Mouse (Mus musculus): ENCODE measurements around the gene Gpc6.

DNA sequence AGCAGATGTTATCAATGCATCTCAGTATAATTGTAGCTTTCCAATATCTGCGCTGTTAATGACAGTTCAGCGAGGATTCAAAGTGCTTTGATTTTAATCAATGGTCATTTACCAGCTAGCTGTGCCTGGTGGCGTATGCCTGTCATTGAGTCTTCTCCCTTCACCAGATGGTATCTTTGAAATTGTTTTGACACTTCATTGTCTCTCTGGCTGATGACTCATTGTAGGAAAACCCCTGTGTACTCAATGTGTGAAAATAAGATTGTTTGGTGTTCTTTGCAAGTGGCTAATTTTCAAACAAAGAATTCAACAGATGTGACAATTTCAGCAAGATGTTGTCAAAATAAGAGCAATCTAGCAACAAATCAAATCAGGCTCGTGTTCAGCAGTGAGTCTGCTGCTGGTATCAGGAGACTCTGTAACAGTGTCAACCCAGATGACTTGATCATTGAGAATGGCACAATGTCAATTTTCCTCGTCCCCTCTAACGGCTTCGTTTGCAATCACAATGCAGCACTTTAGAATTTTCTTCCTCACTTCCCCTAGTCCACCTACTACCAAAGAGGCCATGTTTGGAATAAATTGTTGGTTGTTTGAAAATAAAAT is 631.7 kb downstream of the Gpc6 start:
- TF ChIP-seq CTCF (IDR thresholded peaks at IDR 0.05; ENCODE audit: low read depth): no peak
- no peak for TF ChIP-seq EP300 (IDR thresholded peaks at IDR 0.05; ENCODE audit: low read depth)

Measured in heart, postnatal 0 days (tissue).